8 mouse cellular contexts compared by ENCODE assay signal in the genomic region with DNA sequence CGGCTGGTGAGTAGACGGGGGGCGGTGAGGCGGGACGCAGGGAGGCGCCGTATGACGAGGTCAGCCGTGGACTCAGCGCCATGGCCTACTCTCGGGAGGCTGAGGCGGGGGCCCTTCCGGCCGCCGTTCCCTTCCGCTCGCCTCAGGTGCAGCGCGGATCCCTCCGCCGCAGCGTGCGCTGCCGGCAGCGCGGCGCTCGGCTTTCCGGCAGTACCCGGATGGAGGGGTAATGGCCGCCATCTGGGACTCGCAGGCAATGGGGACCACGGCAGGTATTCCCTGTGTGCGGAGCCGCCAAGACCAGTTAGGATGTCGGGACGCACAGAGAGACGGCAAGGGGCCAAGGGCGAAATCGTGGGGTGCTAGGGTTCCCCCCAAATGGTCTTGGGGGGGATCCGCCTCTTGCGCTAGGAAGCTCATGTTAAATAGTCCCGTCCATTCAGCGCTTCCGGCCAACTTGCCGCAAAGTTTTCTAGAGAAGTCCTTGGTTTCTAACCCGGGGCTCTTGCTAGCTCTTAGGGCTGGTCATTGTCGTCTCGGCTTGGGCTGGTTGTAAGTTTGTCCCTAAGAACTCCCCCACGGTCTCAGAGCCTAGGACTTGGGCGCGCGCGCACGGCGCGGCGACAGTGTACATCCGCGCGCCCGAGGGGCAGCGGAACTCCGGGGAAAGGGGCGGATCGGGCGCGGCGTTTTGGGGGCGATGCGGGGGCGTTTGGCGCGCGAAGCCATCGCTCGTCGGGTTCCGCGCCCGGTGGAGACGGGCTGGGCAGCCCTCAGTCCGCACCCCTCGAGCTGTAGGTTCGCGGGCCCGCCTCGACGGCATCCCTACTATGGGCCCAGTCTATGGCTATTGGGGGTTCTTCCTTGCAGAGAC. TPM values are rescaled to one million over a fixed set of nuclear protein-coding genes. Genes with fewer than 3 reads are reported as not detected.
DNase-seq lines count a peak whose midpoint lies in the region; ATAC-seq lines count a peak whose summit lies in the region.

Gene Zfp518a, plus strand, starts transcription at position 187 of the 874 bp plus-strand sequence.

- H3K4me3 ChIP-seq in intestine, embryonic 15.5 days (replicated peaks): peak within 1 kb of the TSS; percentile 81
- H3K4me3 ChIP-seq in midbrain, embryonic 10.5 days: peak within 1 kb of the TSS; percentile 83

- H3K9ac ChIP-seq in intestine, embryonic 15.5 days: peak within 1 kb of the TSS; percentile 74

- H3K27ac ChIP-seq in intestine, embryonic 15.5 days: peak within 1 kb of the TSS; percentile 95
- H3K27ac ChIP-seq in midbrain, embryonic 10.5 days (replicated peaks): peak within 1 kb of the TSS; percentile 98

- intact Hi-C loops in gastrocnemius, postnatal 36 days (cut with DNase I): loop anchor here (2.0 kb wide), 1 partner anchor 22 kb away; no protein-coding TSS in a partner anchor
- intact Hi-C loops in left cerebral cortex, postnatal 25 days (cut with DNase I): loop anchor here (1.0 to 10.0 kb wide), 2 partner anchors 21 to 120 kb away; no protein-coding TSS in a partner anchor

- no peaks in the 10 kb centered on the region for H3K9me3 ChIP-seq in intestine, embryonic 15.5 days
- no peaks in the 10 kb centered on the region for H3K9me3 ChIP-seq in midbrain, embryonic 10.5 days (replicated peaks)

- DNase-seq in adrenal gland, adult 2 months: peak; percentile 93
- DNase-seq in embryo, embryonic 11.5 days (ENCODE audit: low read depth, low spot score): peak; percentile 89
- peak; percentile 72 to 94 for DNase-seq in gastrocnemius, postnatal 36 days
- peak; percentile 86 to 90 for DNase-seq in left cerebral cortex, postnatal 25 days (ENCODE audit: low spot score in 2 of 2)
- DNase-seq in midbrain, embryonic 10.5 days (ENCODE audit: low spot score): peak; percentile 94
- DNase-seq in right cerebral cortex, postnatal 4 days: peak; percentile 91
- no peak for DNase-seq in adipocyte (ENCODE audit: low spot score)

- H3K27me3 ChIP-seq in intestine, embryonic 15.5 days (replicated peaks): no peaks in the 10 kb centered on the region; the same call in 1 of the 2 replicates
- peaks cover 43% of the 10 kb centered on the region for H3K27me3 ChIP-seq in midbrain, embryonic 10.5 days (ENCODE audit: low read depth, poor library complexity, severe bottlenecking)

- peak; percentile 96 for ATAC-seq in intestine, embryonic 15.5 days

- peak within 1 kb of the TSS; percentile 68 for H3K4me2 ChIP-seq in intestine, embryonic 15.5 days (replicated peaks)

- under 1% methylated on average over 89 of the region's 89 CpGs for WGBS in intestine, embryonic 15.5 days
- WGBS in midbrain, embryonic 10.5 days: under 1% methylated on average over 89 of the region's 89 CpGs

- no peaks in the 10 kb centered on the region for H3K36me3 ChIP-seq in intestine, embryonic 15.5 days
- H3K36me3 ChIP-seq in midbrain, embryonic 10.5 days: peaks cover 18% of the 10 kb centered on the region

- H3K4me1 ChIP-seq in intestine, embryonic 15.5 days (replicated peaks): no peaks in the 10 kb centered on the region
- peaks cover 6% of the 10 kb centered on the region; the same call in 1 of the 2 replicates for H3K4me1 ChIP-seq in midbrain, embryonic 10.5 days

RNA-seq across cellular contexts. Expression of gene Zfp518a, which starts in this region (rescaled TPM):
- total RNA-seq in adrenal gland, adult 2 months (2021): 10 to 100 TPM; 11.0 to 12.4 TPM
- 0.16 and 0.21 TPM in 2 replicates for polyA plus RNA-seq in adrenal gland, adult 2 months (2012; rRNA removed)
- 1 to 10 TPM; 2.5 to 4.5 TPM for total RNA-seq in gastrocnemius, postnatal 36 days (2021)
- polyA plus RNA-seq in intestine, embryonic 15.5 days (2015; fragmentation: Nextera tagmentation; extraction: Ambion mirVana): 12.3 and 13.3 TPM in 2 replicates
- 10 to 100 TPM in 1 of 2 experiments, 1 to 10 TPM in 1; 8.7 to 10.4 TPM for total RNA-seq in left cerebral cortex, postnatal 25 days (2021)
- 12.0 and 12.3 TPM in 2 replicates for polyA plus RNA-seq in midbrain, embryonic 10.5 days (2016; fragmentation: Nextera tagmentation; extraction: Ambion mirVana)

Comparison
In these comparisons a context has a peak if more than half of its experiments do, and no peak if none do; other contexts are left out.
1. RNA of gene Zfp518a (polyA plus RNA-seq): 12.3 to 13.3 TPM in intestine, embryonic 15.5 days and 12.0 to 12.3 TPM in midbrain, embryonic 10.5 days; 0.16 to 0.21 TPM in adrenal gland, adult 2 months; every median in the first group is over 10 times any median in the second.